Mouse (Mus musculus): ENCODE data around the gene Pnkp. TPM values are rescaled to one million over a fixed set of nuclear protein-coding genes. Genes with fewer than 3 reads are reported as not detected.
A peak's percentile ranks its signal among the peaks of the same experiment; 100 is the strongest.

Pnkp gene
- polyA plus RNA-seq, 1 experiment = 22.3 TPM

DNA sequence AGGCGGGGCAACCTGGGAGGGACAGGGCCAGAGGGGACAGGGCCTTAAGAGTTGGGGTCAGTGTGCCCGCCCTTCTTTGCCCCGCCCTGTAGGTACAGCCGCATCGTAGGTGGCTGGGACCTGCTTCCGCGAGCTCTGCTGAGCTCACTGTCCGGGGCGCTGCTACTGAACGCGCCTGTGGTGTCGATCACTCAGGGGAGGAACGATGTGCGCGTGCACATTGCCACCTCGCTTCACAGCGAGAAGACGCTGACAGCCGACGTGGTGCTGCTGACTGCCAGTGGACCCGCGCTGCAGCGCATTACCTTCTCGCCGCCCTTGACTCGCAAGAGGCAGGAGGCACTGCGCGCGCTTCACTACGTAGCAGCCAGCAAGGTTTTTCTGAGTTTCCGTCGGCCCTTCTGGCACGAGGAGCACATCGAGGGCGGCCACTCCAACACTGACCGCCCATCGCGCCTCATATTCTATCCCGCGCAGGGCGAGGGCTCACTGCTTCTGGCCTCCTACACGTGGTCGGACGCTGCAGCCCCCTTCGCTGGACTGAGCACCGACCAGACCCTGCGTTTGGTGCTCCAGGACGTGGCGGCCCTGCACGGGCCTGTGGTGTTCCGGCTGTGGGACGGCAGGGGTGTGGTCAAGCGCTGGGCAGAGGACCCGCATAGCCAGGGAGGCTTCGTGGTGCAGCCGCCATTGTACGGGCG, 17.3 kb upstream of the Pnkp start:
- Histone ChIP-seq H3K4me3 (ENCODE audit: low read depth, low read length) (peak overlapping the region; percentile 39), H3K27ac (ENCODE audit: insufficient read depth, low read length) (no peak overlapping the region), H3K9ac (ENCODE audit: low read depth, poor library complexity, severe bottlenecking) (0 out of 2 replicates have a peak overlapping the region, but pooled peaks have one; percentile 2), H3K9me3 (replicated peaks; ENCODE audit: control insufficient read depth, insufficient read depth, low read length, poor library complexity, severe bottlenecking) (no peaks in the 10 kb centered on the region), H3K4me1 (ENCODE audit: control insufficient read depth, insufficient read depth, low read length) (no peaks in the 10 kb centered on the region), H3K27me3 (ENCODE audit: control insufficient read depth, insufficient read depth, low read length, poor library complexity, severe bottlenecking) (no peaks in the 10 kb centered on the region), H3K36me3 (ENCODE audit: control insufficient read depth, insufficient read depth, low read length, poor library complexity, severe bottlenecking) (peaks cover 2% of the 10 kb centered on the region)
- no peak for TF ChIP-seq POLR2A (IDR thresholded peaks at IDR 0.05; ENCODE audit: insufficient read depth, low read length)
- no peak for TF ChIP-seq EP300 (IDR thresholded peaks at IDR 0.05; ENCODE audit: insufficient read depth, low read depth, low read length)
- TF ChIP-seq CTCF (IDR thresholded peaks at IDR 0.05; ENCODE audit: low read depth, low read length) = no peak

DNA sequence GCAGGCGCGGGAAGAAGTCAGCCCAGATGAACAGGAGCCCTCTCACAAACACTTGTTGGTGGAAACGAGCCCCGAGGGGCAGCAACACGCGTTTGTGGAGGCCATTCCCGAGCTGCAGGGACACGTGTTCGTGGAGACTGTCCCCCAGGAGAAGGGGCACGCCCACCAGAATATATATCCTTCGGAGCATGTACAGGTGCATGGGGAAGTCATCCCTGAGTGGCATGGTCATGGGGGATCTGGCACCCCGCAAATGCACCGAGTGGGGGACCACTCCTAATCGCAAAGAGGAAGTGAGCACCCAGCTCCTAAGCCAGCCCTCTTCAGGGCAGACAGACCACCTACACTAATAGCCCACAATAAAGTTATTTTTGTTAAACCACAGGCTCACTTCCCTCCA, 16.5 kb upstream of the Pnkp start:
- TF ChIP-seq EP300 (IDR thresholded peaks at IDR 0.05; ENCODE audit: insufficient read depth, low read depth, low read length) (no peak), CTCF (IDR thresholded peaks at IDR 0.05; ENCODE audit: low read depth, low read length) (no peak), POLR2A (IDR thresholded peaks at IDR 0.05; ENCODE audit: insufficient read depth, low read length) (no peak)
- no peak overlapping the region for H3K27ac ChIP-seq (ENCODE audit: insufficient read depth, low read length)
- no peaks in the 10 kb centered on the region for H3K9me3 ChIP-seq (replicated peaks; ENCODE audit: control insufficient read depth, insufficient read depth, low read length, poor library complexity, severe bottlenecking)
- peaks cover 2% of the 10 kb centered on the region for H3K36me3 ChIP-seq (ENCODE audit: control insufficient read depth, insufficient read depth, low read length, poor library complexity, severe bottlenecking)
- no peak overlapping the region for H3K4me3 ChIP-seq (ENCODE audit: low read depth, low read length)
- H3K27me3 ChIP-seq (ENCODE audit: control insufficient read depth, insufficient read depth, low read length, poor library complexity, severe bottlenecking) = no peaks in the 10 kb centered on the region
- H3K9ac ChIP-seq (ENCODE audit: low read depth, poor library complexity, severe bottlenecking) = 0 out of 2 replicates have a peak overlapping the region, but pooled peaks have one; percentile 2
- H3K4me1 ChIP-seq (ENCODE audit: control insufficient read depth, insufficient read depth, low read length) = no peaks in the 10 kb centered on the region

DNA sequence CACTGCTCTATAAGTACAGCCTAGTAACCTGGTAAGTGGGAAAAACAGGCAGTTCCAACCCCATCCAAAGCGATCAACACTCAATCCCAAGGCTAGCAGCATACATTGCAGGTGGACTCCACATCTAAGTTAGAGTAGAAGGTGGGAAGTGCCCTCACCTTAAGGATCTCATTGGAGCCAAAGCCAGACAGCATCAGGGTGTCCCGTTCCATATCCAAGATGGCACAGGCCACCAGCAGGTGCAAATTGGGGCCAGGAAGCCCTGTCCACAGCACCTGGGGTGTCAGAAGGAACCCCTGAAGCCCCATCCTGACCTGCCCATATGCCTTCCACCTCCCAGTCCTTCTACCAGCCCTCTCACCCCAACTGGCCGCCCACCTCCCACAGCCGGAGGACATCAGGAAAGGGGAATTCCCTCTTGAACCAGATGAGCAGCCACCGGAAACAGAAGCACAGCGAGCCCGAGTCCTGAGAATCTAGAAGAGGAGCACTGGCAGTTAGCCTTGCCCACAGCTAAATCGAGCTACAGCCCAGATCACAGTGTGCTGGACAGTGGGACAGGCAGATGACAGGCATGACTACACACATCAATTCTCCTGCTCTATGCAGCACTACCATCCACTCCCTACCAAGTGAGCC, 15.0 kb upstream of the Pnkp start:
- no peak overlapping the region for H3K27ac ChIP-seq (ENCODE audit: insufficient read depth, low read length)
- no peaks in the 10 kb centered on the region for H3K27me3 ChIP-seq (ENCODE audit: control insufficient read depth, insufficient read depth, low read length, poor library complexity, severe bottlenecking)
- H3K9me3 ChIP-seq (replicated peaks; ENCODE audit: control insufficient read depth, insufficient read depth, low read length, poor library complexity, severe bottlenecking) = no peaks in the 10 kb centered on the region
- no peak for TF ChIP-seq EP300 (IDR thresholded peaks at IDR 0.05; ENCODE audit: insufficient read depth, low read depth, low read length)
- no peak for TF ChIP-seq POLR2A (IDR thresholded peaks at IDR 0.05; ENCODE audit: insufficient read depth, low read length)
- TF ChIP-seq CTCF (IDR thresholded peaks at IDR 0.05; ENCODE audit: low read depth, low read length) = no peak
- no peaks in the 10 kb centered on the region for H3K4me1 ChIP-seq (ENCODE audit: control insufficient read depth, insufficient read depth, low read length)
- H3K4me3 ChIP-seq (ENCODE audit: low read depth, low read length) = no peak overlapping the region
- H3K9ac ChIP-seq (ENCODE audit: low read depth, poor library complexity, severe bottlenecking) = no peak overlapping the region
- peaks cover 2% of the 10 kb centered on the region for H3K36me3 ChIP-seq (ENCODE audit: control insufficient read depth, insufficient read depth, low read length, poor library complexity, severe bottlenecking)

DNA sequence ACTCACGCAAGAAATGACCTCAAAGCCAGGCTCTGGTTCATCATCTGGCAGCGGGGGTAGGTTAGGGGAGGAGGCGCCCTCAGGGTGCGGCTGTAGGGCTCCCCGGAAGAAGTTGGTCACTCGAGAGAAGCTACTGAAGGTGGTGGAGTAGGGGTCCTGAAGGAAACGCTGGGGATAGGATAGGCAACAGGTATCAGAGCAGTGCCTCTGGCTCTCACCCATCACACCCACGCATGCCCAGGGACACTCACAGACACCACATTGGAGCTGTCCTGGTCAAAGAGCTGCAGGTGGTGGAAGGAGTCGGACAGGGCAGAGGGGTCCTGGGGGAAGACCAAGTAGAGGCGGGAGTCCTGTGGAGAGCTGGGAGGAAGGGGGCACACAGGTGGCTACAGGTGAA, 11.9 kb upstream of the Pnkp start:
- no peaks in the 10 kb centered on the region for H3K27me3 ChIP-seq (ENCODE audit: control insufficient read depth, insufficient read depth, low read length, poor library complexity, severe bottlenecking)
- TF ChIP-seq POLR2A (IDR thresholded peaks at IDR 0.05; ENCODE audit: insufficient read depth, low read length) (no peak), EP300 (IDR thresholded peaks at IDR 0.05; ENCODE audit: insufficient read depth, low read depth, low read length) (no peak), CTCF (IDR thresholded peaks at IDR 0.05; ENCODE audit: low read depth, low read length) (no peak)
- H3K9me3 ChIP-seq (replicated peaks; ENCODE audit: control insufficient read depth, insufficient read depth, low read length, poor library complexity, severe bottlenecking) = no peaks in the 10 kb centered on the region
- H3K4me1 ChIP-seq (ENCODE audit: control insufficient read depth, insufficient read depth, low read length) = no peaks in the 10 kb centered on the region
- H3K36me3 ChIP-seq (ENCODE audit: control insufficient read depth, insufficient read depth, low read length, poor library complexity, severe bottlenecking) = peaks cover 2% of the 10 kb centered on the region
- H3K9ac ChIP-seq (ENCODE audit: low read depth, poor library complexity, severe bottlenecking) = no peak overlapping the region
- no peak overlapping the region for H3K4me3 ChIP-seq (ENCODE audit: low read depth, low read length)
- H3K27ac ChIP-seq (ENCODE audit: insufficient read depth, low read length) = no peak overlapping the region

DNA sequence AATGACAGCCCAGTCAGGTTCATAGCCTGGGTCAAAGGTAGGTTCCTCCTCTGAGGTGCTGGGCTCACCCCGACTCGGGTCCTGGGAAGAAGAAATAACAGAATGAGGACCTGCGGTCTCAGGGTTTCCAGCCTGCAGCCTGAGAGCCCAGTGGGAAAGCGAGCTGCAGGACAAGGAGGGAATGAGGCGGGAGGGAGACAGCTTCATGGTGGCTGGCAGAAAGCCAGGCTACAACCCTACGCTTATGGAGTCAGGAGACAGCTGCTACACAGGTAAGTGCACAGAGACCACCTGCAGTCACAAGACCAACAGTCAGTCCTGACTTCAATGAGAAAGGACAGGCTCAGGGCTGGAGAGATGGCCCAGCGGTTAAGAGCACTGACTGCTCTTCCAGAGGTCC, 10.1 kb upstream of the Pnkp start:
- H3K4me3 ChIP-seq (ENCODE audit: low read depth, low read length) = no peak overlapping the region
- H3K27ac ChIP-seq (ENCODE audit: insufficient read depth, low read length) = no peak overlapping the region
- TF ChIP-seq POLR2A (IDR thresholded peaks at IDR 0.05; ENCODE audit: insufficient read depth, low read length) (no peak), EP300 (IDR thresholded peaks at IDR 0.05; ENCODE audit: insufficient read depth, low read depth, low read length) (no peak), CTCF (IDR thresholded peaks at IDR 0.05; ENCODE audit: low read depth, low read length) (no peak)
- H3K4me1 ChIP-seq (ENCODE audit: control insufficient read depth, insufficient read depth, low read length) = no peaks in the 10 kb centered on the region
- no peaks in the 10 kb centered on the region for H3K27me3 ChIP-seq (ENCODE audit: control insufficient read depth, insufficient read depth, low read length, poor library complexity, severe bottlenecking)
- H3K9me3 ChIP-seq (replicated peaks; ENCODE audit: control insufficient read depth, insufficient read depth, low read length, poor library complexity, severe bottlenecking) = no peaks in the 10 kb centered on the region
- H3K36me3 ChIP-seq (ENCODE audit: control insufficient read depth, insufficient read depth, low read length, poor library complexity, severe bottlenecking) = peaks cover 2% of the 10 kb centered on the region
- no peak overlapping the region for H3K9ac ChIP-seq (ENCODE audit: low read depth, poor library complexity, severe bottlenecking)

DNA sequence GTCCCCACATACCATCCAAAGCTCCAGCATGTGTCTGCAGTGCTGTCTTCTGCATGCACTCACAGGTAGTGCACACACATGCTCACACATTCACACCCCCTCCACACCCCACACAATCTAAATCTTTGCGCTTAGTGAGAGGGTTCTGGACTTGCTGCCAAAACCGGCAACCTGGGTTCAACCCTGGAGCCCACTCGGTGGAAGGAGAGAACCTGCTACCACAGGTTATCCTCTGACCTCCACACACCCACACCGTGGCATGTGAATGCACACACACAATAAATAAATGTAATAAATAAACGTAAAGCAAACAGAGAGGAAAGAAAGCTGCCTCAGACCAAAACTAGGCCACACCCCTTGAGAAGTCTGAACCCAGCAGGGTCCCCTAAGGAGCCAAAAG, 9.2 kb upstream of the Pnkp start:
- H3K36me3 ChIP-seq (ENCODE audit: control insufficient read depth, insufficient read depth, low read length, poor library complexity, severe bottlenecking) = no peaks in the 10 kb centered on the region; the same call in none of the 2 replicates
- TF ChIP-seq EP300 (IDR thresholded peaks at IDR 0.05; ENCODE audit: insufficient read depth, low read depth, low read length) (no peak), CTCF (IDR thresholded peaks at IDR 0.05; ENCODE audit: low read depth, low read length) (no peak), POLR2A (IDR thresholded peaks at IDR 0.05; ENCODE audit: insufficient read depth, low read length) (no peak)

More for the DNA sequence above, 9.2 kb upstream of the Pnkp start:
- Histone ChIP-seq H3K9me3 (replicated peaks; ENCODE audit: control insufficient read depth, insufficient read depth, low read length, poor library complexity, severe bottlenecking) (no peaks in the 10 kb centered on the region), H3K4me3 (ENCODE audit: low read depth, low read length) (peak overlapping the region; percentile 73), H3K4me1 (ENCODE audit: control insufficient read depth, insufficient read depth, low read length) (no peaks in the 10 kb centered on the region), H3K27ac (ENCODE audit: insufficient read depth, low read length) (no peak overlapping the region), H3K9ac (ENCODE audit: low read depth, poor library complexity, severe bottlenecking) (no peak overlapping the region), H3K27me3 (ENCODE audit: control insufficient read depth, insufficient read depth, low read length, poor library complexity, severe bottlenecking) (no peaks in the 10 kb centered on the region)

Data from ES-Bruce4 (cell line).